Mouse (Mus musculus): ENCODE data around the gene Sbk1.

- no peak for TF ChIP-seq CTCF (conservative IDR thresholded peaks at IDR 0.05; ENCODE audit: insufficient read depth, insufficient read length, low read depth, low read length)
- no peak for TF ChIP-seq POLR2A (IDR thresholded peaks at IDR 0.05; ENCODE audit: low read depth, low read length)
Observed at GRCm38 (mm10) chr7:126287493-126288103, 15.2 kb downstream of the Sbk1 start.
